Mouse (Mus musculus) lung, postnatal 14 days (tissue): ENCODE data around the gene Celf5.

ENCODE experiments used
- DNase-seq: peaks from one replicate; pipeline ENCODE4 v3.0.0; 2021

Gene Celf5

DNA sequence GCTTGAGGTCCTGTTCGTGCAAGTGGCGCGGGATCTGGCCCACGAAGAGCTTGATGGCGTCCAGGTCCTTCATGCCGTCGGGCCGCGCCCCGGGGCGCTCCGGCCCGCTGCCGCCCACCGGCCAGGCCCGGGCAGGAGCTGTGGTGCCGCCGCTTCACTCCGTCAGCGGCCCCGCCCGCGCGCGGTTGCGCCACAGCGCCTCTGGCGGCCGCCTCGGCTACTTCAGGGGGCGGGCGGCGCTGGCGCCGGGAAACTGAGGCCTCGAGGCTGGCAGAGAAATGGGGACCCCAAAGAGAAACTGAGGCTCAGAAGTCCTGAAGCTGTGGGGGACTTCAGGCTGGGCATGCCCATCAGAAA is at the start of gene Celf5:
Gene Celf5, minus strand, starts transcription at position 177 of the 357 bp plus-strand sequence.
- DNase-seq, result peak; percentile 60

DNA sequence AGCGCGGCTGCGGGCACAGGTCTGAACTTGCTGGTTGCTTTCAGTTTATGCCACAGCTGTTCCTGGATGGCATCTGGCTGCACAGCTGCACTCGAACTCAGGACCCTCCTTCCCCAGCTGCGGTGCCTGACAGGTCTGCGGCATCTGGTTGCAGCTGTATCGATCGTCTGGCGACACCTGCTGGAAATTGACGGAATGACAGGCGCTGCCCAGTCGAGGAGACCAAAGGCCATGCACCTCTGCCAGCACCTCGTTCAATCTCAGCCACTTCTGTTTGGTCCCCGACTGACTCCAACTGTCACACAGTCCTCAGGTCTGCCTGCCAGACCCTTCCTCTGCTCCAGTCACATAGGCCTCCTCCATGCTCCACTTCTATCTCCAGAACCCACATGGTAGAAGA is 44.3 kb upstream of the Celf5 start:
- peak; percentile 91 for DNase-seq

GRCm38 (mm10) chr10:81525017-81525694 is 42.6 kb upstream of the Celf5 start:
- no peak for DNase-seq

- no peak for DNase-seq
These were observed 41.6 kb upstream of the Celf5 start, which contains the start of gene Gna15 for GRCm38 (mm10) chr10:81524051-81524605. Gene Gna15 (minus strand): TSS chr10:81524225.

DNA sequence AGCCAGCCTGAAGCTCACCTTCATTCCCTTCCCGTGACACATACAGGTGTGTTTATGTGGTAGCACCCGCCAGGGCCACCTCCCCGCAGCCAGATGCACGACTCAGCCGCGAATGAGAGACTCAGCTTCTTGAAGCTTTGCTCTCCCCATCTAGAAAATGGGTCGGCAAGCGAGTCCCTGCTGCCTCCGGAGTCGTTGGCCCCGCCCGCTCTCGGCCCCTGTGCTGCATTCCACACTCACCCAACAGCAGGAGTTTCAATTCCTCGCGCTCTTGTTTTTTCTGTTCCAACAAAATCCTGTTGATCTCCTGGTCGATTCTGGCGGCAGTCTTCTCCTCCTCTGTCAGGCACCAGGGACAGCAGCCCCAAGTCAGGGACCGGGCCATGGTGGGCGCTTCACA is 41.1 kb upstream of the Celf5 start:
- DNase-seq, result no peak

DNA sequence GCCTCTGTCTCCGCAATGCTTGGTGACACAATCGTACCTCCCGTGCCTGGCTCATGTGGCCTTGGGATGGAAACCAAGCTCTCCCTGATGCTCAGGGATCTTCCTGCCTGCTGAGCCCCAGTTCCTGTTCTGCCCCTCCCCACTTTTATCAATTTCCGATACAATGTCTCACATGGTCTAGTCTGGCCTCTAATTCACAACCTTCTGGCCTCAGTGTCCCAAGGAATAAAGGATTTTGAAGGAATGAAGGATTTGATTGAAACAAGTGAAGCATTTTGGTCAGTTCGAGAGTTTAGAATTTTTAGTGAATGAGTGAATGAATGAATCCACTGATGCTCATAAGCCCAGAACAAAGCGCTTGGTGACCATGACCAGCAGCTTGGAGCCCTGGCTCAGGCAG is 40.6 kb upstream of the Celf5 start:
- no peak for DNase-seq

DNA sequence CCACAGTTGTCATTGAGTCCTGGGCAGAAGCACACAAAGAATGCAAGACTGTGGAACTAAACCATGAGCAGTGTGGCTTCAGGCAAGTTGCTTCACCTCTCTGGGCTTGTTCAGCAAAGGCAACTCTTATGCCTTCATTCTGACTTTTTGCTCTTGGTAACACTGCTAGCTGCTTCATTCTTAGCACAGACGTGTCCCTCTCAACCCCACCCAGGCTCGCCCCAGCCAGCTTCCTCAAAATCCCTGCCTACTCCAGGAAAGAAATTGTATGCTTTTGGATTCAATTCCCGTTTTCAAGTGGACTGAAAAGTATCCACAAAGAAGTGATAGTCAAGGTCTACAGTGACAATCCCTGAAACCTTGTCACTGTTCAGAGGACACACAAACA is 37.5 kb upstream of the Celf5 start:
- DNase-seq, result no peak

DNA sequence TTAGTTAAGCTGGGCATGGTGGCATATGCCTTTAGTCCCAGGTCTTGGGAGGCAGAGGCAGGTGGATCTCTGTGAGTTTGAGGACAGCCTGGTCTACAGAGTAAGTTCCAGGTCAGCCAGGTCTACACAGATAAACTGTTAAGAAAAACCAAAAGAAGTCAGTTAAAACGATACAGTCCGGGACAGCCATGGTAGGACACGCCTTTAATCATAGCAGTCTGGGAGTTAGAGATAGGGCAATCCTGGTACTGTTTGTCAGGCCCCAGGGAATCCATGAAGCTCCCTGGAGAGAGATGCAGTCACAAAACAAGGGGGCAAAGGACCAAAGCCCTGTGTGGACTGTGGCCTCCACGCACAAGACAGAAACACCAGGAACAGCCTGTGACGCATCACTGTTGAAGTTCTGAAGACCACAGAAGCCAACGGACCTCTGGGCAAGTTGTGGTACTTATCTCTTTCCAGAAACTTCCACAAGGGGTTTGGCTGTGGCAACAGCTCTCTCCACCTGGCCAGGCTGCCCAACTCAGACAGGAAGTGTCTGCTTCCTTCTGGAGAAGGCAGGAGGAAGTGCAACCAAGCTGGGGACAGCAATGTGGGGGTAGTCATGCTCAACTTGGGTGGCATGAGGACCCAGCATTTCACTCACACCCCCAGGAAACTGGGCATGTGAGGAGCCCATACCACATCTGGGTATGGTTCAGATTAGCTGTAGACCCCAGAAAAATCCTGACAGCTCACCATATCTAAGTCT is 36.9 kb upstream of the Celf5 start:
- no peak for DNase-seq

DNA sequence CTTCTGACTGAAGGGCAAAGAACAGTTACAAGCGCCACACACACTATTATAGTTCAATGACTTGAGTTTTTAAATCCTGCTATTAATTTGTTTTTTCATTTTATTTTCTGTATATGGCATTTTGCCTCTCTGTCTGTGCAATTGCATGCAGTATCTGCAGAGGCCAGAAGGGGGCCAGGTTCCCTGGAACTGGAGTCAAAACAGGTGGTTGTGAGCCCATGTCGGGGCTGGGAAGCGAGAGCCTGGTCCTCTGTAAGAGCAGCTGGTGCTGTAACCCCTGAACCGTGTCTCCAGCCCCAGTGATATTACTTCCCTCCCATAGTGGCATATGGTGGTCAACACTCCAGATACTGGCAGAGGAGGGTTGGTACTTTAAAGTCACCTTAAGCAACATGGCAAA is 36.0 kb upstream of the Celf5 start:
- DNase-seq, result peak; percentile 80

- no peak for DNase-seq
These were observed 34.7 kb upstream of the Celf5 start for GRCm38 (mm10) chr10:81517227-81517626.

GRCm38 (mm10) chr10:81513798-81514197 is 31.3 kb upstream of the Celf5 start:
- DNase-seq, result no peak

- no peak for DNase-seq
These were observed 27.8 kb upstream of the Celf5 start for GRCm38 (mm10) chr10:81510246-81510810.

- DNase-seq, result no peak
These were observed 25.4 kb upstream of the Celf5 start for GRCm38 (mm10) chr10:81507691-81508489.

- no peak for DNase-seq
These were observed 24.6 kb upstream of the Celf5 start for GRCm38 (mm10) chr10:81507095-81507494.

DNA sequence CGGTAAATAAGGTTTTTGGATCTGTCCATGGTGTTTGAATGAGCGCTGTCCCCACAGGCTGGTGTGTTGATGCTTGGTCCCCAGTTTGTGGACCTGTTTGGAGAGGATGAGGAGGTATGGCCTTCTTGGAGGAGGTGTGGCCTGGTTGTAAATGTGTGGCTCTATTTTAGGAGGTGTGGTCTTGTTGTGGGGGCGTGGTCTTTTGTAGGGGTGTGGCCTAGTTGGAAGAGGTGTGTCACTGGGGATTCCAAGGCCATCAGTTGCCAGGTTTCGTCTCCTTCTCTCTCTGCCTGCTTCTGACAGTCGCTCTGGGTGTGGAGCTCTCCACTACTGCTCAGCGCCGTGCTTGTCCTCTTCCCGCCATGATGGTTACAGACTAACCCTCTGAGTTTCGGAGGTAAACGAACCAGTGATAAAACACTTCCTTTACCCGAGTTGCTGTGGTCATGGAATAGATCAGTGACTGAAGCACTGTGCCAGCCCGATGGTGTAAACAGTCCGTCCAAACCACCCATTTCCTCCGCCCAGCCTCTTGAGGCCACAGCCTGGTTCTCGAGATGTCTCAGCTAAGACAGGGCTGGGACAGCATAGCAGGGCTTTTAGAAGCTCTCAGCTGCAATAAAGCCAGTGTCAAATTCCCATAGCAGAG is 22.6 kb upstream of the Celf5 start:
- no peak for DNase-seq

DNA sequence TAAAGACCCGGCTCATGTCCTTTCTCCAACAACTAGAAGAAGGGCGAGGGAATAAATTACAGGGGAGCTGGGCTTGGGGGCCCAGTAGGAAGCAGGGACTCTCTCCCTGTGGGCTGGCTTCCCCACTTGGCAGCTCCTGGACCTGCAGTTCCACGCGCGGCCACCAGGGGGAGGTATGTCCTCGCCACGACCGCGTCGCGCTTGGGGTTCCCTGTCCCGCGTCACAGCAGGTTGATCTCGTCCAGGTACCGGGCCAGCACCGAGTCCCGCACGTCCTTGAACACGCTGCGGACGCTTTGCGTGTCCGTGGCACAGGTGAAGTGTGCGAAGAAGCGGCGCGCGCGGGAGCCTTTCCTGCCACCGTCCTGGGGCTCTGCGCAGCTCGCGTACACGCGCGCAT is 20.1 kb upstream of the Celf5 start:
- DNase-seq, result peak; percentile 95

DNA sequence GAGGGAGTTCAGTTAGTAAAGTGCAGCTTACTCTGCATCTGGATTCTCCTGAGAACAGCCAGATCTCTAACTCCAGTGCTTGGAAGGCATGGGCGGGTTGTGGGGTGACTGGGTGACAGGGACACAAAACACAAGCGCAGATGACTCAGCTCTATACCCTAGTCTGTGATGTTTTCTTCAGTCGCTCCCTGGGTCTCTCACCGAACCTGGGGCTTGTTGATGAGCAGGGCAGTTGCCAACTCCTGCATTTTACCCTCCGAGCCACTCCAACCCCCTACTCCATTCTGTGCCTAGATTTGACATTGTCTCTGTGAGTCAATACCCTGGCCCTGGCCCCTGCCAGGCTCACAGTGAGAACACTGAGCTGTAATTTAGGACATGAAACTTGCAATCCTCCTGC is 19.4 kb upstream of the Celf5 start:
- no peak for DNase-seq

DNA sequence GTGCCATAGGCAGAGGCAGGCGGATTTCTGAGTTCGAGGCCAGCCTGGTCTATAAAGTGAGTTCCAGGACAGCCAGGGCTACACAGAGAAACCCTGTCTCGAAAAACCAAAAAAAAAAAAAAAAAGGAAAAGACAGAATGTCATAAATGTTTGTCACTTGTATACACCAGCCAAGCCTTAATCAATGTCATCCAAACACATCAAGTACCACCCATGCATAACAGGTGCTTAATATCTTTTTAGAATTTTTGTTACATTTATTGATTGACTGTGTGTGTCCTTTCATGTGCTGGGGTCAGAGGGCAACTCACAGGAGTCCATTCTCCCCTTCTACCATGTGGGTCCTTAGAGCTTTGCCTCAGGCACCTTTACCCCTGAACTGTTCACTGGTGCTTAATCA is 17.5 kb upstream of the Celf5 start, which contains the start of gene S1pr4:
Gene S1pr4, minus strand, starts transcription at position 101 of the 400 bp plus-strand sequence.
- no peak for DNase-seq

- DNase-seq, result peak; percentile 70
These were observed 16.9 kb upstream of the Celf5 start for GRCm38 (mm10) chr10:81499250-81499901.

GRCm38 (mm10) chr10:81498316-81499249 is 16.1 kb upstream of the Celf5 start:
- DNase-seq, result no peak
